Mouse (Mus musculus) WW6 (cell line): ENCODE results near the gene Gm10192.
"Not testable (repeated sequence)": the region's sequence is repeated elsewhere in the genome, so short reads cannot be mapped to it uniquely, and the experiment has no call there.

ENCODE experiments used
- DNase-seq: peaks from one replicate; pipeline ENCODE4 v3.0.0-alpha.2; 2013; ENCODE audit warnings: low read depth, low spot score

Gm10192 gene

DNA sequence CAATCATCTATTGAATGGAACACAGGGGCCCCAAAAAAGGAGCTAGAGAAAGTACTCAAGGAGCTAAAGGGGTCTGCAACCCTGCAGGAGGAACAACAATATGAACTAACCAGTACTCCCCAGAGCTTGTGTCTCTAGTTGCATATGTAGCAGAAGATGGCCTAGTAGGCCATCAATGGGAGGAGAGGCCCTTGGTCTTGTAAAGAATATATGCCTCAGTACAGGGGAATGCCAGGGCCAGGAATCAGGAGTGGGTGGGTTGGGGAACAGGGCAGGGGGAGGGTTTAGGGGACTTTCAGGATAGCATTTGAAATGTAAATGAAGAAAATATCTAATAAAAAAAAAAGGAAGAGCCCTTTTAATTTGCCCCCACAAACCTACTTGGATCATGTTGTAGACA, at the start of gene Gm10192:
TSS of gene Gm10192 (minus strand) at position 101 of the 400 bp plus-strand sequence.
- DNase-seq: not testable (repeated sequence)

DNA sequence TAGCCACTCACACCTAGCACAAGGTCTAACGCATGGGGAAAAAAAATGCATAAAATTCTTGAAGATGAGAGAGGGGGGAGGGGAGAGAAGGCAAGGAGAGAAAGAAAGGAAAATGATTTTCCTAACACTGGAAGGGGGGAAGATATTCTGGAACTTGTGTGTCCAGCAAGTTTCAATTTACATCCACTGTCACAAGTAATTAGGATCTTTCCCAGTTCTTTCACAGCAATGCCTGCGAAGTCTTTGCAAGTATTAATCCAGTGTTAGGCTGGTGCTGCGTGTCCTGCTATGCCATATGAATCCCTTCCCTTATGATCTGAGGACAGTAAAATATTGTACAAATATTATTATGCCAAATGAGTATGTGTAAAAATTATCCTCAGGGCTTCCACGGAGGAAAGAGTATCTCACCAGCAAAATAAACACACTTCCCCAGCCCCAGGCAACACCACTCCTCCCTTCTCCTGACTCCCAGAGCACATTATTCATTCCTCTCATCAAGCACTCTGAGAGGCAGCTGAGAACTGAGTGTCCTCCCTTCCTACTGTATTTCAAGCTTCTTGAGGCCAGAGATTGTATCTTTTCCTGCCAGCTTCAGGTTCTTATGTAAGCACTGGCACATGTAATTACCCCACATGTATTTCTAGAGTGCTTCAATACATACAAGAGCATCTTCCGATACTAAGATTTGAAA, 47.6 kb upstream of the Gm10192 start:
- no peak for DNase-seq

DNA sequence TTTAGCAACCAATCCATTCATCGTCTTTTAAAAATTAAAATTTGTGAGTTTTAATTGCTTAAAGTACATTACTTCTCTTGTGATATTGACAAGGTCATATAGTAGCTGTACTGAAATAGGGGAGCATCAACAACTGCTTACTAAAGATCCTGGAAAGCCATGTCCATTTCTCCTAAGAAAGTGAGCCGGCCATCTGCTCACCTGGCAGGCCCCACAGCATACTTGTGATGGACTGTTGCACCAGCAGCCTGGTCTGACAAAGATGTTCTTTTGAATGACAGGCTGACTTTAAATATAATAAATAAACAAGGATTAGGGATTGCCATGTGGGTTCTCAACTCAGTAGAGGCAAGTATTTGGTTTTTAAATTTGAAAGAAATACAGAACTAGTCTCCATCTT, 36.7 kb upstream of the Gm10192 start:
- DNase-seq: no peak

DNA sequence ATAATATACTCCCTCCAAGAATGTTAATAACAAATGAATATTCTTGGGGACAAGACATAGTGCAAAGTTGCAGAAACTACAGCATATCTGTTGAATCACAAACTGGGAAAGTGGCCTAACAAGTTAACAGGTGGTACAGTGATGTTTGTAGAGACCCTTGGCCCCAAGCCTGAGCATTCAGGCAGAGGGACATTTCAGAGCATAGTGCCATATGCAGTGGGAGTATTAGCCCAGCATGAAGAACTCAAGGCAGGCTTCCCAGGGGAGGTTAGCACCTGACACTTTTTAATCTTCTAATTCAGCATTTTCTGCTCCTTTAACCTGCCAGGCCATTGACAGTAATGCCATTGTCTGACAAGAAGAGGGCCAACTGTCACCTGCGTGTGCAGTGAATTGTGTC, 34.9 kb upstream of the Gm10192 start:
- DNase-seq: no peak

DNA sequence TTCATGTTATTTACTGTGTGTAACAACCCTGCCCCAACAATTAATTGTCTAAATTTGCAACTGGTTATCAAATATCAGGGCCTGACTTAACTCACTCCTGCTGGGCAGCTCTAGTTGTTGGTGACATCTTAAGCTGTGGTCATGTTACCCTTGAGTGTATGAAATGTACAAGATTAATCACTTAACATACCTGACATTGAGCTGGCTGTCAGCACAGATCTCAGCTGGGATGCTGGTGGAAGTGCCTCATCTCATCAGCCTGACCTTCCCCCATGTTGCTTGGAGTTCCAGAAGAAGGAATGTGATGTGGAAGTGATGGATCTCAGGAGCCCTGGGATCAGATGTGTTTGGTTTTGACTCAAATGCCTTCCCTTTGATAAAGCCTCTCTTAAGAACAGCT, 29.5 kb upstream of the Gm10192 start:
- DNase-seq: no peak

DNA sequence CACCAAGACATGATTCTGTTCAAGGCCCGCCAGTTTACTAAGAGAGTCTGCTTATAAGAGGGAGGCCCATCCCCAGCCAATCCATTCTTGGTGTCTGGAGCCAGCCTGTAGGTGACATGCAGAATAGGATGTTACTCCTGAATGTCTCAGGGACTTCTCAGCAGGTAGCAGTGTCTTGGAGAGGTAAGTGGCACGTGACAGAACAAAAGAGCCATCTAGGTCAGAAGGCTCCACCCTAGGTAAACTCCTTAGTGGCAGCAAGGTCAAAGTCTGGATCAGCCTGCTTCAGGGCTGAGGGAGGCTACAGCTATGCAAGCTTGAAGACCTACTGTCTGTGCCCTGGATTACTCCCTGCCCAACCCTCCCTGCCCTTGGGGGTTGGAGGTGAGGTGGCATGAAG, 20.0 kb upstream of the Gm10192 start:
- peak; percentile 3 for DNase-seq

DNA sequence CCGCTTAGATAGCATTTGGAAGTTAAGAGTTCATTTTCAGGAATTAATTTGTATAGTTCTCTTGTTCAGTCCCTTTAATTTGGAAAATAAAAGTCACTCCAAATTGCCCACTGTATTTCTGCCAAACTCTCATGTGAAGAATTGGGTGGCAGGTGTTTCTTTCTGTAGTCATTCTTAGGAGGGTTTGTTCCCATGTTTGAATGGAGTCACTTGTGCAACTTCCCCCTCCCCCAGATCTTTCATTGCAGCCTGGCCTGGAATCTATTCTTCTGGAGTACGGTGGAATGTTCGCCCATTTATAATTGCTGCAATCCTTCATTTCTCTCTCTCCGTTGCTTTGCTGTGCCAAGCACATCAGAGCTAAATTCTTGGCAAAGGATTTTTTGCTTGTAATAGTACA, 10.2 kb upstream of the Gm10192 start:
- no peak for DNase-seq

DNA sequence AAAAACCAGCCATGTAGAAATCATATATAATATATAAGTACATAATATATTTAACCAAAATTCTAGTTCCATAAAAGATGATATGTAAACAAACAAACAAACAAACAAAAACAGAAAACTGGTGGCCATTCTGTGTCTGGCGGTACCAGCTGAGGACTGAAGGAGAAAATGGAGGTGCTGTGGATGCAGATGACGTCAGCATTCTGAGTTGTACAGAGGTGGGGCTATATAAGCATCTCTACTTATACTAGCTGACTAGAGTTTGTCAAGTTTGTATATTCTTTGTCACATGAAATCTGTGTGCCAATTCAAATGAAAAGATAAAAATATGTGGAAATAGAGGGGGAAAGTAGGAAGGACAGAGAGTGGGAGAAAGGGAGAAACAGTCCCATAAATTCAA, 9.6 kb upstream of the Gm10192 start:
- no peak for DNase-seq

DNA sequence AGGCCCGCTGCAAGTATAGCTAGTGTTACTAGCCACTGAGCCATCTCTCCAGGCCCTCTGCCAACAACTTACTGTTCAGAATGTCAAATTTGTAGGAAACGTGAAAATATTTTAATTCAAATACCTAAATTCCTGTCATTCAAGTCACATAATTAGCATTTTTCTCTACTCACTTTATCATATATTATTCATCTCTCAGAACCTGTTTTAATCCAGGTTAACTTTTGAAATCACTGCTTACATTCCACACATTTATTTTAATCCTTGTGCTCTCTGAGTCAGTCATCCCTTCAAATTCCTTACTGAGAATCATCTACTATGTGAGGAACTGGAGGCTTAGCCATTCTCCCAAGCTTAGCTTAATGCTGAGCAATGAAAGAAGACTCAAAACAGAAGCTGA, 2.6 kb downstream of the Gm10192 start:
- DNase-seq: no peak

DNA sequence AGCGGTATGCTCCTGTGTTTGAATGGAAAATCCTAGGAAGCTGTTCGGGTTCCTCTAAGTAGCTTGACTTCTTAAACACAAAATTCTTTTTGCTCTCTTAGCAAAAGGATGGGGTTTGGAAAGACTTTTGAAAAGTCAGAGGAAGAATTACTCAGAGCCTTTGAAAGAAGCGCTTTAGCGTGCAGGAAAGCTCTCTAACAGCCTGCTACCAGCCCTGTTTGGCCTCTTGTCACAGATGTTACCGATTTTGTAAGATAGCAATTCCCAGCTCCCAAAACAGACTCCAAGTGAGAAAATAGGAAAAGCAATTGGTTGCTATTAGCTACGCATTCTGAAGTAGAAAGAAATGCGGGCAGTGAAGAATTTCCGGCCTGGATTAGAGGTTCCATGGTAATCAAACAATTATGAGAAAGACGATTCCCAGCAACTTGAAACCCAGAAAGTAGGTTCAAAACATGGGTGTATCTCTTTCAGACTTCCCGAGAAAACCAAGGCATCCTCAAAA, 26.1 kb downstream of the Gm10192 start:
- DNase-seq: no peak

DNA sequence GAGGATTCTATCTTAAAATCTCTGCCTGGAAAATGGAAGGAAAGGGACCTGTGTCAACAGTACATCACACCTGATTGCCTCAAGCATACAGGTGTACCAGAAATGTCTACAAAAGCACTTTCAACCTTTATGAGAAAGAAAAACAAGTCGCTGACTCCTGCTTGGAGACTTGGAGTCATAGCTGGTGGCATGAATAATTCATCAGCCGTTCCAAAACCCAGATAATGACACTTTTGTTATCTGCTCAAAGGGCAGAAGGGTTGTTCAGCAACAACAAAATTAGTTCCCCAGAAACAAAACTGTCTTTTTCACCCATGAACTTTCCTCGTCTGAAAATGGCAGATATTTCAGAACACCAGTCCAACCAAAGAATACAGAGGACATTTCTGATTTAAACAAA, 26.9 kb downstream of the Gm10192 start:
- DNase-seq: no peak

DNA sequence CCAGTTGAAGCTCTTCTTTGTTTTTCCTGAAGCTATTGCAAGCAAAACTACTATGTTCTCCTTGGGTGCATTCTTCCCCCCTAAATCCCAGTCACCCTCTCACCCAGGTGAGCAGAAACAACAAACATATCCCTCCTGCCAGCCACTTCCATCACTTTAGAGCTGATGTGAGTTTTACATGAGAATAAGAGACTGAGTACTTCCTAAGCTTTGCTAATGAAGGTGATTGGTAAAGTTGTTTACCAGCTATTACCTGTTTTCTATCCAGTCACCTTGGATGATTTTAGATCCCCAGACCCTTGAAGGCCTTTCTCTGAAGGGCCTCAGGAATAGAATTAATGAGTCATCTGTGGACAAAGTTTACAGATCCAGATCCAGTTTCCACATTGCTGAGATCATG, 29.4 kb downstream of the Gm10192 start:
- DNase-seq: peak; percentile 1

DNA sequence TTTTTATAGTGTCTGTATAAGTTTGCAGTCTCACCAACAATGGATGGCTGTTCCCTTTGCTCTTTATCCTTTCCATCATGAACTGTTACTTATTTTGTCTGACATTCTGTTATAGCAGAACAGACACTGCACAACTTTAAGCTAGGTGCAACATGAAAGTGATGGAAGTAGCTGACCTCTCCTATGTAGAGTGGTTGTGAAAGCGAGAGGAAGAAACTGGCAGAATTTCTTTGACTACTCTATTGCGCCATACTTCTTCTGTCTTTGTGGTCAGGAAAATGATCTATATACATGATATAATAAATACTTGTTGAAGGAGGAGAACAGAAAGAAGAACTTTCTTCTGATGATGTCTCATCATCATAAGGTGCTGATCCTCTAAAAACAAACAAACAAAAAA, 40.5 kb downstream of the Gm10192 start:
- DNase-seq: no peak
